Mouse (Mus musculus): Measurements from ENCODE around the gene Dpep3. TPM values are rescaled to one million over a fixed set of nuclear protein-coding genes. Genes with fewer than 3 reads are reported as not detected.
"Not testable (repeated sequence)": the region's sequence is repeated elsewhere in the genome, so short reads cannot be mapped to it uniquely, and the experiment has no call there.

The Dpep3 gene
- not detected in 2 replicates for polyA plus RNA-seq (2014; fragmentation: Nextera tagmentation; extraction: Ambion mirVana)

GRCm38 (mm10) chr8:105979325-105979724 lies at the start of gene Dpep3:
Gene Dpep3 (minus strand): TSS chr8:105979429.
- H3K4me3 ChIP-seq (ENCODE audit: low read depth, low read length), result no peak within 1 kb of the TSS
- no peaks in the 10 kb centered on the region for H3K36me3 ChIP-seq (replicated peaks; ENCODE audit: control insufficient read depth, insufficient read depth, low read depth, low read length)
- no peaks in the 10 kb centered on the region for H3K4me1 ChIP-seq (ENCODE audit: control insufficient read depth, insufficient read depth, low read length)
- no peak within 1 kb of the TSS for H3K4me2 ChIP-seq (ENCODE audit: low read depth, low read length)
- H3K27me3 ChIP-seq (ENCODE audit: control insufficient read depth, insufficient read depth, low read length), result no peaks in the 10 kb centered on the region
- no peak within 1 kb of the TSS for H3K9ac ChIP-seq (replicated peaks; ENCODE audit: low read length)
- H3K27ac ChIP-seq (replicated peaks; ENCODE audit: low read depth, low read length), result no peak within 1 kb of the TSS
- no peaks in the 10 kb centered on the region for H3K9me3 ChIP-seq (replicated peaks; ENCODE audit: control insufficient read depth, low read length)
- ATAC-seq (replicated peaks; ENCODE audit: insufficient number of reproducible peaks, low FRiP score, low TSS enrichment, low read depth) (no peak), DNase-seq (ENCODE audit: low spot score) (no peak)
- WGBS, result 89% methylated on average over 15 of the region's 15 CpGs

DNA sequence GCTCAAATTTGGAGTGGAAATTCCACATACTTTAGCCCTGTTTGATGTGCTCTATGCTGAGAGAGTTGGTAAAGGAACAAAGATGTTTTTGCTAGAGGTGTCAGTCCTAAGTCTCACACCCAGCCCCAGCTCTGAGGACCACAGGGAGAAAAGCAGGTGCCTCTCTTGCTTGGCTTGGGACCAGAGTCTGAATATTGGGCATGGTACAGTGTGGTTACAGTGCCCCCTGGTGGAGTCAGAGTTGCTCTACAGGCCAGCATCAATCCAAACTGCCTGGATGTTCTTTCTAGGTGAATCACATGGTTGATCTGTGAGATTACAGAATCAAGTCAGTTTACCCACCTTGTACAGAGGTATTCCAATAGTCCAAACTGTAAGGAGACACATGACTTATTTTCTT lies 43.3 kb upstream of the Dpep3 start:
- ATAC-seq (replicated peaks; ENCODE audit: insufficient number of reproducible peaks, low FRiP score, low TSS enrichment, low read depth) (no peak), DNase-seq (ENCODE audit: low spot score) (peak; percentile 84)

GRCm38 (mm10) chr8:106018039-106018438 lies 38.8 kb upstream of the Dpep3 start:
- H3K4me1 ChIP-seq (ENCODE audit: control insufficient read depth, insufficient read depth, low read length), result no peaks in the 10 kb centered on the region
- H3K9ac ChIP-seq (replicated peaks; ENCODE audit: low read length), result no peak overlapping the region
- no peak overlapping the region for H3K4me2 ChIP-seq (ENCODE audit: low read depth, low read length)
- WGBS, result 86% methylated on average over 3 of the region's 3 CpGs
- H3K36me3 ChIP-seq (replicated peaks; ENCODE audit: control insufficient read depth, insufficient read depth, low read depth, low read length), result no peaks in the 10 kb centered on the region
- H3K9me3 ChIP-seq (replicated peaks; ENCODE audit: control insufficient read depth, low read length), result no peaks in the 10 kb centered on the region
- no peak for ATAC-seq (replicated peaks; ENCODE audit: insufficient number of reproducible peaks, low FRiP score, low TSS enrichment, low read depth)
- DNase-seq (ENCODE audit: low spot score), result no peak
- no peak overlapping the region for H3K27ac ChIP-seq (replicated peaks; ENCODE audit: low read depth, low read length)
- no peaks in the 10 kb centered on the region for H3K27me3 ChIP-seq (ENCODE audit: control insufficient read depth, insufficient read depth, low read length)
- H3K4me3 ChIP-seq (ENCODE audit: low read depth, low read length), result no peak overlapping the region

More for the DNA sequence above, 43.3 kb upstream of the Dpep3 start:
- Histone ChIP-seq H3K4me3 (ENCODE audit: low read depth, low read length) (no peak overlapping the region), H3K36me3 (replicated peaks; ENCODE audit: control insufficient read depth, insufficient read depth, low read depth, low read length) (no peaks in the 10 kb centered on the region), H3K9ac (replicated peaks; ENCODE audit: low read length) (no peak overlapping the region), H3K4me2 (ENCODE audit: low read depth, low read length) (no peak overlapping the region), H3K27me3 (ENCODE audit: control insufficient read depth, insufficient read depth, low read length) (no peaks in the 10 kb centered on the region), H3K4me1 (ENCODE audit: control insufficient read depth, insufficient read depth, low read length) (no peaks in the 10 kb centered on the region), H3K27ac (replicated peaks; ENCODE audit: low read depth, low read length) (no peak overlapping the region), H3K9me3 (replicated peaks; ENCODE audit: control insufficient read depth, low read length) (no peaks in the 10 kb centered on the region)

- DNase-seq (ENCODE audit: low spot score) (no peak), ATAC-seq (replicated peaks; ENCODE audit: insufficient number of reproducible peaks, low FRiP score, low TSS enrichment, low read depth) (no peak)
- Histone ChIP-seq H3K36me3 (replicated peaks; ENCODE audit: control insufficient read depth, insufficient read depth, low read depth, low read length) (no peaks in the 10 kb centered on the region), H3K4me3 (ENCODE audit: low read depth, low read length) (no peak overlapping the region), H3K4me1 (ENCODE audit: control insufficient read depth, insufficient read depth, low read length) (no peaks in the 10 kb centered on the region), H3K27me3 (ENCODE audit: control insufficient read depth, insufficient read depth, low read length) (no peaks in the 10 kb centered on the region), H3K4me2 (ENCODE audit: low read depth, low read length) (no peak overlapping the region), H3K9ac (replicated peaks; ENCODE audit: low read length) (no peak overlapping the region), H3K9me3 (replicated peaks; ENCODE audit: control insufficient read depth, low read length) (no peaks in the 10 kb centered on the region), H3K27ac (replicated peaks; ENCODE audit: low read depth, low read length) (no peak overlapping the region)
- WGBS, result 90% methylated on average over 7 of the region's 7 CpGs
These were observed 37.9 kb upstream of the Dpep3 start for GRCm38 (mm10) chr8:106017130-106017529.

DNA sequence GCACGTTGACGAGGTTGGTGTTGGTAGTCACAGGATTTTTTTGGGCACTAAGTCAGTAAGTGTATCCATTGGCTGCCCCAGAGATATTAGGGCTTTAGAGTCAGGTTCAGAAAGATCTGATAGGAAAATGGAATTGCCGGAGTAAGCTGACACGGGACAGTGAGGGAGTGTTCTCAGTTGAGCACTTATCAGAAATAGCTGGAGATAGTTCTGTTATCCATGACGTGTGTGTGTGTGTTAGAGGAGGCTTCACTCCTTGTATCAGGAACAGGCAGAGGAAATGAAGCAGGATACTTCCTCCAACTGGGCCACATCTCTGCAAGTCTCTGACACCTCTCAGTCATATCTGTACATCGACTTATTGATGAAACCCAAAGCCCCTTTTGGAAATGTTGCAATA lies 37.1 kb upstream of the Dpep3 start:
- WGBS, result 94% methylated on average over 6 of the region's 6 CpGs
- H3K27me3 ChIP-seq (ENCODE audit: control insufficient read depth, insufficient read depth, low read length), result no peaks in the 10 kb centered on the region

GRCm38 (mm10) chr8:106012203-106012602 lies 33.0 kb upstream of the Dpep3 start:
- 84% methylated on average over 8 of the region's 8 CpGs for WGBS
- H3K4me2 ChIP-seq (ENCODE audit: low read depth, low read length), result peak overlapping the region; percentile 94; the same call in 1 of the 2 replicates
- H3K9me3 ChIP-seq (replicated peaks; ENCODE audit: control insufficient read depth, low read length); ATAC-seq (replicated peaks; ENCODE audit: insufficient number of reproducible peaks, low FRiP score, low TSS enrichment, low read depth); H3K4me1 ChIP-seq (ENCODE audit: control insufficient read depth, insufficient read depth, low read length); H3K9ac ChIP-seq (replicated peaks; ENCODE audit: low read length); H3K36me3 ChIP-seq (replicated peaks; ENCODE audit: control insufficient read depth, insufficient read depth, low read depth, low read length); H3K27me3 ChIP-seq (ENCODE audit: control insufficient read depth, insufficient read depth, low read length); DNase-seq (ENCODE audit: low spot score); H3K27ac ChIP-seq (replicated peaks; ENCODE audit: low read depth, low read length): not testable (repeated sequence)
- peak overlapping the region; percentile 97 for H3K4me3 ChIP-seq (ENCODE audit: low read depth, low read length)

More for the DNA sequence above, 37.1 kb upstream of the Dpep3 start:
- no peak for ATAC-seq (replicated peaks; ENCODE audit: insufficient number of reproducible peaks, low FRiP score, low TSS enrichment, low read depth)
- H3K9me3 ChIP-seq (replicated peaks; ENCODE audit: control insufficient read depth, low read length), result no peaks in the 10 kb centered on the region
- DNase-seq (ENCODE audit: low spot score), result no peak
- no peaks in the 10 kb centered on the region for H3K36me3 ChIP-seq (replicated peaks; ENCODE audit: control insufficient read depth, insufficient read depth, low read depth, low read length)
- H3K4me3 ChIP-seq (ENCODE audit: low read depth, low read length), result no peak overlapping the region
- no peak overlapping the region for H3K27ac ChIP-seq (replicated peaks; ENCODE audit: low read depth, low read length)
- H3K4me1 ChIP-seq (ENCODE audit: control insufficient read depth, insufficient read depth, low read length), result no peaks in the 10 kb centered on the region
- no peak overlapping the region for H3K9ac ChIP-seq (replicated peaks; ENCODE audit: low read length)
- H3K4me2 ChIP-seq (ENCODE audit: low read depth, low read length), result no peak overlapping the region

DNA sequence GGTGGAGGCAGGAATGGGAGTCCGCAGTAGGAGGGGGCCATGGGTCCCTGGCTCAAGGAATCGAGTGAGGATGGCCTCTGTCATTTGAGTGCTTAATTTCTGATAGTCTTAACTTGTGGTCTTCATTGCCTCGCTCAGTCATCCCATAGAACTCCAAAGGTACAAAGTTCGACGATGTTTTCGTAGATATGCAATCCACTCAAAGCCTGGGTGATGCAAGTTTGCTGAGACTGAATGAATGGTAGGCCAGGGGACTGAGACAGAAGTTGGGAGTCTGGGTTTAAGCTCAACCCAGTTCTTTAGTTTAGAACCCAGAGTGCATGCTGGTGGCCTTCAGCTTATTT lies 32.4 kb upstream of the Dpep3 start, which contains the start of gene Ddx28:
Gene Ddx28, minus strand, starts transcription at position 240 of the 344 bp plus-strand sequence.
- Histone ChIP-seq H3K4me3 (ENCODE audit: low read depth, low read length) (peak within 1 kb of the TSS; percentile 97), H3K27me3 (ENCODE audit: control insufficient read depth, insufficient read depth, low read length) (no peaks in the 10 kb centered on the region), H3K4me1 (ENCODE audit: control insufficient read depth, insufficient read depth, low read length) (no peaks in the 10 kb centered on the region), H3K9me3 (replicated peaks; ENCODE audit: control insufficient read depth, low read length) (no peaks in the 10 kb centered on the region), H3K9ac (replicated peaks; ENCODE audit: low read length) (peak within 1 kb of the TSS; percentile 73), H3K36me3 (replicated peaks; ENCODE audit: control insufficient read depth, insufficient read depth, low read depth, low read length) (peaks cover 3% of the 10 kb centered on the region; the same call in 1 of the 2 replicates), H3K4me2 (ENCODE audit: low read depth, low read length) (peak within 1 kb of the TSS; percentile 94), H3K27ac (replicated peaks; ENCODE audit: low read depth, low read length) (0 out of 2 replicates have a peak within 1 kb of the TSS, but pooled peaks have one; percentile 41)
- ATAC-seq (replicated peaks; ENCODE audit: insufficient number of reproducible peaks, low FRiP score, low TSS enrichment, low read depth) (no peak), DNase-seq (ENCODE audit: low spot score) (no peak)
- WGBS, result 3% methylated on average over 6 of the region's 6 CpGs

GRCm38 (mm10) chr8:106010748-106011642 lies 31.8 kb upstream of the Dpep3 start:
- DNase-seq (ENCODE audit: low spot score), result peak; percentile 95
- H3K4me2 ChIP-seq (ENCODE audit: low read depth, low read length), result peak overlapping the region; percentile 94
- H3K4me3 ChIP-seq (ENCODE audit: low read depth, low read length), result peak overlapping the region; percentile 97
- no peaks in the 10 kb centered on the region for H3K27me3 ChIP-seq (ENCODE audit: control insufficient read depth, insufficient read depth, low read length)
- no peaks in the 10 kb centered on the region for H3K9me3 ChIP-seq (replicated peaks; ENCODE audit: control insufficient read depth, low read length)
- WGBS, result 1% methylated on average over 74 of the region's 74 CpGs
- H3K4me1 ChIP-seq (ENCODE audit: control insufficient read depth, insufficient read depth, low read length), result no peaks in the 10 kb centered on the region
- peaks cover 3% of the 10 kb centered on the region; the same call in 1 of the 2 replicates for H3K36me3 ChIP-seq (replicated peaks; ENCODE audit: control insufficient read depth, insufficient read depth, low read depth, low read length)
- peak; percentile 80 for ATAC-seq (replicated peaks; ENCODE audit: insufficient number of reproducible peaks, low FRiP score, low TSS enrichment, low read depth)
- 0 out of 2 replicates have a peak overlapping the region, but pooled peaks have one; percentile 41 for H3K27ac ChIP-seq (replicated peaks; ENCODE audit: low read depth, low read length)
- H3K9ac ChIP-seq (replicated peaks; ENCODE audit: low read length), result peak overlapping the region; percentile 73
